Mouse (Mus musculus) adipocyte (in vitro differentiated cells): ENCODE results near the gene Hsd3b1.
"Not testable (repeated sequence)": the region's sequence is repeated elsewhere in the genome, so short reads cannot be mapped to it uniquely, and the experiment has no call there.

Experiments used
- DNase-seq: peaks from one replicate; pipeline ENCODE4 v3.0.0-alpha.2; 2016; ENCODE audit warnings: low spot score

Hsd3b1 gene

GRCm38 (mm10) chr3:98859576-98859975 lies at the start of gene Hsd3b1:
Gene Hsd3b1 (minus strand): TSS chr3:98859794.
- no peak for DNase-seq

DNA sequence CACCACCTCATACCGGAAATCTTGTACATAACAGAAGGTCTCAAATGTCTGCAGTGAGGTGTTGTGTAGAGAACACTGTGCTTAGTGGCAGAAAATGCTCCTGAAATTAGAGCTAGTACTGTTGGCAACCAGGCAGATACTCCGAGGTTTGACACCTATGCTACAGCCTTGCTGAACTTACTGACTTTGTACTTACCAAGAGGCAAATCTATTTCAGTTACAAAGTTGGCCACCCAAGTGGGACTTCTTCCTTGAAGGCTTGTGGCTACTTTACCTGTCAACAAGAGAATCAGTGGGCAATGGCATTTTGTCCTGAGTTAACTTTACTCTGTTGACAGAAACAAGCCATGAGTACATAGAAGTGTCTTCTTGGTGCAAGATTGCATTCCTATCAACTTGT lies 38.0 kb upstream of the Hsd3b1 start:
- DNase-seq, result no peak

DNA sequence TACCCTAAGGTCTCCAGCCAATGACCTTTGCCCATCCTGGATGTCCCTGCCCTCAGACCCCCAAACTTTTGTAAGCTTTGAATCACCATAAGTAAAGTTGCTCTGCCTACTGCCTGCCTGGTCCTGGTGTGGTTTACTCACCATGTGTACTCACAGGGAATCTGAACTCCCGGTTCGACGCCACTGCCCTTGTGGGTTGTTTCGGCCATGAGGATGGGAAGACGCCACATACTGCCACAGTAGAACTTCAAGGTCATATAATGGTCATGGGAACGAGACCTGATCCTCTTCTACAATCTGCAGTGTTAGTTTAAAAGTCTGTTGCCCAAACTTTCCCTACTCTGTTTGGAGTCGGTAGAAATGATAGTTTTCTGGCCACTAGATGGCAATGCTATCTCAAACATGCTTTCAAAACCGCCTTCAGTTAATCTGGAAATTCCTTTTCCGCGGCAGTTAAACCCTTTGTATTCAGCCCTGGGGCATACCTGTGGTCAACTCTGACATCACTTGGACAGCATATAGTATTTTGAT lies 35.5 kb upstream of the Hsd3b1 start:
- DNase-seq, result peak; percentile 57

DNA sequence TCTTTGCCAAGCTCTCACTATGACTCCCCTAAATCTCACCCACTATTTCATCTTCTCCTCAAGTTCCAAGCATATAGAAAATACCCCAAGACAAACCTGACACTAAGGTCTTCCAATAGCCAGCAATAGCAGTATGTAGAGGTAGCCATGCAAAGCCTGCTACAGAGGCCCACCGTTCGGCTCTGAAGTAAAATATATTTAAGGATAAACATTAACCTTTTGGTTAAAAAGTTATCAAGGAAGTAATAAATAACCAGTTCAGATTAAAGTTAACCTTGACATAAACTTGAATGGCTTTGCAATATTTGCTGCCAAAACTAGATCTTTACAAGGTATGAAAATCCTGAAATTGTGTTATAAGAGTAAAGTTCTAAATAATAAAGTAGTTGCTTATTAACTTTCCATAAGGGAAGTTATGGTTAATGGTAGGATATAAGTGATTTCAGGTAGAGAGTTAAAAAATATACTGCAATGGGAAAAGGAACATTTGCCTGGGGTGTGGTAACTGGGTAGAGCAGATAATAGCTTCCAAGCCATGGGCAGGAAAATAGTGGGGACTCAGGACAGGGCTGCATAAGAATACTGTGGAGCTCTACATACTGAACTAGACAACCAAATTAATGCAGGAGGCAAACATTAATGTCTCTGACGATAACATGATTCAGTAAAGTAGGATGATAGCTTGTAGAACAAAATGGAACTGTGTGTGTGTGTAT lies 33.6 kb upstream of the Hsd3b1 start, which contains the start of gene Hao2:
TSS of gene Hao2 (minus strand) at position 183 of the 716 bp plus-strand sequence.
- no peak for DNase-seq

DNA sequence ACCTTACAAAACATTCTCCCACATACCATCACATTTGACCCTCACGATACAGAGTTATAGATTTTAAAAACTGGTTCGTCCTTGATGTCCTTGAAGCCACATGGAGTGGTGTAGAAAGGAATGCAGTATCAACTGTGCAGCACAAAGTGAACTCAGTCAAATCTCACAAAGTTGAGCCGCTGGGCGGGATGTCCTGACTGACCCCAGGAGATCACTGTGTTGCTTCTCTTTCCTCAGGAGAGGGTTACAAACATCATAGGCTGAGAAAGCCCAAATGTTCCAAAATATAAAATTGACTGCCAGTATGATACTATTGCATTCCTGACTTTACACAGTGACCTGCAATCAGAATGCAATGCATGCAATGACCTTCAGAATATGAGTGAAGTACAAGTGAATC lies 30.8 kb upstream of the Hsd3b1 start:
- DNase-seq, result no peak

DNA sequence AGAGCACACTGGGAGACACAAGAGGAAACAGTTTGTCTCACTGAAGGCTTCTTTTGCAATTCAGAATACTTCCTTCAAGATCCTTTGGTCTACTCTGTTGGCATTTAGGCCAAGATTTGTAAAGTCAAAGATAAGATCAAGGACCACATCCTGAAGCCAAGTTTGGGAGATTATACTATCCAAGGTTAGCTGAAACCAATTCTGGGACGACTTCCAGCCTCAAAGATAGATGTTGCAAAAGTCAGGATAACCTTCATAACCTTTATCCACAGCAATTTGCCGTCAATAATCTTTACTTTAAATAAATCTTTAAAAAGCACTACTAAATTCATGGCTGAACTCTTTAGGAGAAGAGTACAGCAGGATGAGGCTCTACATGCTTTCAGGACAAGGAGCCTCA lies 28.6 kb upstream of the Hsd3b1 start:
- no peak for DNase-seq

GRCm38 (mm10) chr3:98880831-98881230 lies 21.2 kb upstream of the Hsd3b1 start:
- no peak for DNase-seq

GRCm38 (mm10) chr3:98880216-98880615 lies 20.6 kb upstream of the Hsd3b1 start:
- no peak for DNase-seq

DNA sequence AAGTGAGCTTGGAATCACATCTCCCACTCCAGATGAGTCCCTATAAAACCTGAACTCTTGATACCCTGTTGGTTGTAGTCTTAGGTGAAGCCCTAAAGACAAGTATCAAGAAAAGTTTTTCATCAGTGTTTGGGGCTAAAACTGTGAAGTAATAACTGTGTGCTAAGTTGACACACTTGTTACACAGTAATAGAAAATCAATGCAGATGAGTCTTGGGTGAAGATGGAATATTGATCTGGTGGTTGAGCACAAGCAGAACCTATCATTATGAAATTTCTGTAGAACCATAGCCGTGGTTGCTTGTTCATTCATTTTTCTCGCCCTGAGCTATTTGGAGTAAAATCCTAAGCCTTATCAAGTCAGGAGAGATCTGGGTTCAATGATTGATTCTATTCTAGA lies 8.6 kb upstream of the Hsd3b1 start:
- DNase-seq, result no peak

- DNase-seq, result no peak
These were observed 3.2 kb upstream of the Hsd3b1 start for GRCm38 (mm10) chr3:98862800-98863199.

DNA sequence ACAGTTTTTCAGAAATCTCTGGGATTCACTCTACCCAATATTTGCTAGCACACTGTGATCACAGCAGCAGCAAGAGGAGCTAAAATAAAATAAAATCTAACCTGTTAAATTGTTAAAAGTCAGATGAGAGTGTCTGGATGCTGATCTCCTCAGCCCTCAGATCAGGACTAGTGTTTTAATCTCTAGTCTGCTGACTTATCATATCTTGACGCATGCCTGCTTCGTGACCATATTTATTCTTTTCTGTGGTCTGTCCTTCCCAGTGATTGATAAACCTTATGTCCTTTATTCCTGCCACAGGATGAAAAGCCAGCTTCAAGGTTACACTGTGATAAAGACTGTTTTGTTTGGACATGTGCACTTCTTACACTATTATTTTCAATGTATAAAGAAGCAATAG lies 1.5 kb downstream of the Hsd3b1 start:
- no peak for DNase-seq

DNA sequence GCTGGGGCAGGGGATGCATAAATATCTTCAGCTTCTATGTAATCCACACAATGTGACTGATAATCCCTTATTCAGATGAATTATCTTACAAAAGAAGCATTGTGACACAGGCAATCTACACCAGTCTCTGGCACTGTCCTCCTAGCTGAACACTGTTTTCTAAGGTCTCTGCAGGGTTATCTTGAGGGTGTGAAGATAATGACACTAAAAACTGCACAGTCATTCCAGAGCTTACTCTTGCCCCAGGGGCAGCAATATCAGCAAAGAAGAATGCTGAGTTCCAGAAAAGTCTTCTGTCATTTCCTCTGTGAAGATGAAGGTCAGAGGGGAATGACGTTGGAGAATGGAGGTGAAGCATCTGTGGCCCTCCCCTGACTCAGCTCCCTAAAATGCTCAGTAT lies 2.7 kb downstream of the Hsd3b1 start:
- no peak for DNase-seq

DNA sequence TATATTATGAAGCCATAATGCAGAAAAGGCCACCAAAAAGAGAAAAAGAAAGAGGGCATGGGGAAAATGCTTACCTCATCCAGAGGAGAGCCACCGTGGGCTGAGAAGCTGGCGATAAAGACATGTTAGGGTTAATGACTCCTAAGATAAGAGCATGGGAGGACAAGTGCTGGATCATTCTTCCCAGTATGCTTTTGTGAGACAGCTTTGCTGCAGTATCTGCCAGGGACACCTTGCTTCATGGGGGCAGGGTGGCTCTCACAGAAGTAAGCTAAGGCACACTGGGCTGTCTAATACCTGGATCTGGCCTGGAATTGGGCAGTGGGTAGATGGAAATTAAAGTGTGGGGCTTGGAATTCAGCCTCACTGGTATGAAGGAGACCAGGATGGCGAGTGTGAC lies 4.4 kb downstream of the Hsd3b1 start:
- no peak for DNase-seq

DNA sequence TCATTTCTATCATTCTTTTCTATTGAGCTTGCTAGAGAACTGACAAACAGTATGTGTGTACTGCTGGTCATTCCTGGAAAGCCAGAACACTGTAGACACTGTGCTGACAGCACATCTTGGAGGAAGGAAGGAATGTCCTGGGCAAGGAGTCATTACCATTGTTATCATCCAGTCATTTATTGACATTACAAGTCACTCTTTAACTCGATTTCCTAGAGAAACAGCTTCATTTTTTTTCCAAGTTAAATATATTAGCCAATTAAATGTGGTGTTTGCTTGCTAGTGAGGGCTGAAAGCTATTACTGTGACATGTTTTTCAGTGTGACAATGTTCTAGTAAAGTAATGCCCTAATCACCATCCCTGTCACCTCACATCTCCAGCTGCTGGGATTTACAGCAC lies 5.9 kb downstream of the Hsd3b1 start:
- no peak for DNase-seq

DNA sequence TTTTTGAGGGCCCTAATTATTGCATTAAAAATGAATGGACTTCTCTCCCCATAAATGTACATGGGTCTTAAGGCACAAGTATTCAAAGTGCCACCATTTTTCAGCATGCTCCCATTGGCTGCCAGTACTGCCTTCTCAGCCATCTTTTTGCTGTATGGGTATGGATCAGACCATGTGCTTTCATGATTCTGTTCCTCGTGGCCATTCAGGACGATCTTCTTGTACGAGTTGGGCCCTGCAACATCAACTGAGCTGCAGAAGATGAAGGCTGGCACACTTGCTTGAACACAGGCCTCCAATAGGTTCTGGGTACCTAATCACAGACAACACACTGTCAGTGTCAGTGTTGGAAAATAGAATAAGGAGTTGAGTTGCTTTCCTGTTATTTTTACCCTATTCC lies 6.5 kb downstream of the Hsd3b1 start:
- no peak for DNase-seq

DNA sequence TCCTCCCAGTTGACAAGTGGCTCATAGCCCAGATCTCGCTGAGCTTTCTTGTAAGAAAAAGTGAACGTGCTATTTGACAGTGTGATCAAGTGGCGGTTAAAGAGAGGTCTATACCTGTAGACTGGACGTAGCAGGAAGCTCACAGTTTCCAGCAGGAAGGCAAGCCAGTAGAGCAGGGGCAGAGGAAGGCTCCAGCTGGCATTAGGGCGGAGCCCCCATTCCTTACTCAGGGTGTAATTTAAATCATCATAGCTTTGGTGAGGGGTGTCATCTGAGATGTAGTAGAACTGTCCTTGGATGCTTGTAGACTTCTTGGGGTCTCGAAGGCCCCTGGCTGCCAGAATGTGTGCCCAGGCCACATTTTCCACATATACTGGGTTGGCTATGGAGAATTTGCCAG lies 7.0 kb downstream of the Hsd3b1 start:
- no peak for DNase-seq

GRCm38 (mm10) chr3:98851853-98852252 lies 7.7 kb downstream of the Hsd3b1 start:
- DNase-seq, result no peak

- DNase-seq, result no peak
These were observed 9.3 kb downstream of the Hsd3b1 start for GRCm38 (mm10) chr3:98850262-98850661.

DNA sequence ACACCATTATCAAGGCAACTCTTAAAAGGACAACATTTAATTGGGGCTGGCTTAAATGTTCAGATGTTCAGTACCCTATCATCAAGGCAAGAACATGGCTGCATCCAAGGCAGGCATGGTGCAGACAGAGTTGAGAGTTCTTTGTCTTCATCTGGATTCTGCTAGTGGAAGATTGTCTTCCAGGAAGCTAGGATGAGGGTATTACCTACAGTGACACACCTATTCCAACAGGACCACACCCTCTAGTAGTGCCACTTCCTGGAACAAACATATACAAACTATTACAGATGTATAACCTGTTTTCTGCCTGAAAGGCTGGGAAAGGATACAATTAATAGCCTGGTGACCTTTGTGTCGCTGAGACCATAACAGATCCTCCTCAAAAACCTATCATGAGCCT lies 10.7 kb downstream of the Hsd3b1 start:
- DNase-seq, result no peak

DNA sequence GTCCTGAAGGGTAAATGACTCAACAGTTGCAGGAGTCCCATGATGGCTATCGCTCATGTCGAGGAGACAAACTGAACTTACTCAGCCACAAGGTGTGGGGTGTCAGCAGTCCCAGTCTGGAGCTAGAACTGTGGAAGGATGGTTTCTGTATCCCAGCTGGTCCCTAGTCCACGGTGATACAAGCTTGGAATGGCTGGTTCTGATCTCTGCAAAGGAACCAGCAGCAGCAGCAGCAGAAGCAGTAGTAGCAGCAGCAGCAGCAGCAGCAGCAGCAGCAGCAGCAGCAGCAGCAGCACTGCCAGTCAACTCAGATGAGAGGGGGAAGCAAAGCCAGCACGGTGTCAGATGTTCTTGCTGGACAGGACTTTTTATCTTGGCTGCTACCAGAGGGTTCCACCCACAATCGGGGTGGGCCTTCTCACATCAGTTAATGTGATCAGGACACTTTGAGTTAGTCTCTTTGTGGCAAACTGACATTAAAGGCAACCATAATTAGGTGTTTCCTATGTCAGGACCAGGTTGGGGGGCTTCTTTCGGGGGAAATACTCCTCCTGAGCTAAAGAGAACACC lies 45.4 kb downstream of the Hsd3b1 start, which contains the start of gene Hsd3b6:
TSS of gene Hsd3b6 (minus strand) at position 343 of the 570 bp plus-strand sequence.
- DNase-seq, result no peak

- DNase-seq, result not testable (repeated sequence)
These were observed 46.9 kb downstream of the Hsd3b1 start for GRCm38 (mm10) chr3:98812653-98813052.

GRCm38 (mm10) chr3:98805032-98805431 lies 54.6 kb downstream of the Hsd3b1 start:
- DNase-seq, result not testable (repeated sequence)
